Mouse (Mus musculus) CH12.LX (cell line): ENCODE results near the gene Phf21a. TPM values are rescaled to one million over a fixed set of nuclear protein-coding genes. Genes with fewer than 3 reads are reported as not detected.

Experiments used
- DNase-seq: peaks from one replicate; pipeline ENCODE4 v3.0.0-alpha.2; 2013; ENCODE audit errors: extremely low read depth
- H3K27ac ChIP-seq: 2 replicates; pipeline ENCODE4 v1.5.1; 2012; ENCODE audit warnings: low read depth, mild to moderate bottlenecking, control low read depth, moderate library complexity; ENCODE audit not compliant: insufficient read depth
- H3K27me3 ChIP-seq: replicated peaks from 2 replicates; pipeline ENCODE3; 2012; ENCODE audit warnings: inconsistent platforms
- H3K36me3 ChIP-seq, 2 experiments: replicated peaks in 1 of 2; 2 replicates each; pipeline versions ENCODE3 to v1.6.1; 2012; ENCODE audit warnings: inconsistent platforms in 1 of 2, low read length in 1 of 2, mild to moderate bottlenecking in 1 of 2, mixed read lengths in 1 of 2, moderate library complexity in 1 of 2; ENCODE audit not compliant: control insufficient read depth in 1 of 2, insufficient read depth in 1 of 2
- H3K4me1 ChIP-seq, 2 experiments: 2 replicates each; pipeline ENCODE4 v1.6.1; 2012; ENCODE audit warnings: inconsistent platforms in 1 of 2, moderate library complexity in 1 of 2; ENCODE audit not compliant: insufficient read depth in 2 of 2, control insufficient read depth in 1 of 2
- H3K4me2 ChIP-seq: 2 replicates; pipeline ENCODE4 v1.6.1; 2012; ENCODE audit warnings: low read depth, mild to moderate bottlenecking, control low read depth; ENCODE audit not compliant: poor library complexity, insufficient read depth, severe bottlenecking
- H3K4me3 ChIP-seq, 3 experiments: fragments of 150-350 bp in 1 of 3; sonication (generic) in 1 of 3; replicated peaks in 1 of 3; 2 replicates each; pipeline versions ENCODE3 to v1.5.1; 2011 to 2012; ENCODE audit warnings: low read depth in 2 of 3, low read length in 2 of 3, mild to moderate bottlenecking in 2 of 3, moderate library complexity in 2 of 3, control low read depth in 1 of 3, improper control_type of control experiment in 1 of 3, inconsistent platforms in 1 of 3, mixed read lengths in 1 of 3; ENCODE audit not compliant: poor library complexity in 1 of 3
- H3K79me2 ChIP-seq: replicated peaks from 2 replicates; pipeline ENCODE4 v1.6.1; 2012; ENCODE audit warnings: mild to moderate bottlenecking, moderate library complexity; ENCODE audit not compliant: control insufficient read depth, poor library complexity, insufficient read depth, severe bottlenecking; ENCODE audit errors: extremely low read depth
- H3K9ac ChIP-seq: 2 replicates; pipeline ENCODE4 v1.6.1; 2012; ENCODE audit warnings: low read depth, mild to moderate bottlenecking, control low read depth, moderate library complexity; ENCODE audit not compliant: insufficient read depth
- H3K9me3 ChIP-seq: replicated peaks from 2 replicates; pipeline ENCODE3; 2012; ENCODE audit warnings: low read length, inconsistent platforms, mixed read lengths
- BHLHE40 ChIP-seq: IDR thresholded peaks from 2 replicates; pipeline ENCODE4 v1.6.1; 2011; ENCODE audit warnings: mild to moderate bottlenecking, low read depth, low read length, improper control_type of control experiment
- CTCF ChIP-seq, 2 experiments: IDR thresholded peaks in 1 of 2; conservative IDR thresholded peaks in 1 of 2; 2 replicates each; pipeline ENCODE4 v1.5.1; 2011 to 2012; ENCODE audit warnings: low read depth in 2 of 2, low read length in 2 of 2, improper control_type of control experiment in 1 of 2, inconsistent platforms in 1 of 2, mild to moderate bottlenecking in 1 of 2, moderate library complexity in 1 of 2
- E2F4 ChIP-seq: IDR thresholded peaks from 2 replicates; pipeline ENCODE4 v1.6.1; 2011; ENCODE audit warnings: low read depth, low read length, improper control_type of control experiment; ENCODE audit not compliant: insufficient replicate concordance
- EP300 ChIP-seq: IDR thresholded peaks from 2 replicates; pipeline ENCODE4 v1.6.1; 2011; ENCODE audit warnings: low read length, improper control_type of control experiment
- ETS1 ChIP-seq: conservative IDR thresholded peaks from 2 replicates; pipeline ENCODE4 v1.6.1; 2012; ENCODE audit warnings: low read depth, mild to moderate bottlenecking, inconsistent platforms, low read length, improper control_type of control experiment, moderate library complexity
- GABPA ChIP-seq: IDR thresholded peaks from 2 replicates; pipeline ENCODE4 v1.6.1; 2012; ENCODE audit warnings: low read depth, low read length, improper control_type of control experiment, inconsistent platforms; ENCODE audit not compliant: insufficient replicate concordance
- IRF4 ChIP-seq: IDR thresholded peaks from 2 replicates; pipeline ENCODE4 v1.6.1; 2014; ENCODE audit warnings: low read depth, mild to moderate bottlenecking, inconsistent platforms, low read length, improper control_type of control experiment
- JUN ChIP-seq: IDR thresholded peaks from 2 replicates; pipeline ENCODE4 v1.6.1; 2011; ENCODE audit warnings: low read depth, mild to moderate bottlenecking, low read length, improper control_type of control experiment, moderate library complexity; ENCODE audit not compliant: insufficient read depth
- JUND ChIP-seq: conservative IDR thresholded peaks from 2 replicates; pipeline ENCODE4 v1.6.1; 2011; ENCODE audit warnings: low read depth, low read length, improper control_type of control experiment
- KAT2A ChIP-seq: IDR thresholded peaks from 2 replicates; pipeline ENCODE4 v1.6.1; 2012; ENCODE audit warnings: low read length, improper control_type of control experiment, inconsistent platforms; ENCODE audit not compliant: insufficient replicate concordance
- MAFK ChIP-seq: IDR thresholded peaks from 2 replicates; pipeline ENCODE4 v1.6.1; 2011; ENCODE audit warnings: low read length, improper control_type of control experiment; ENCODE audit not compliant: insufficient replicate concordance
- MAX ChIP-seq: IDR thresholded peaks from 2 replicates; pipeline ENCODE4 v1.6.1; 2011; ENCODE audit warnings: low read length, improper control_type of control experiment
- MEF2A ChIP-seq: IDR thresholded peaks from 2 replicates; pipeline ENCODE4 v1.6.1; 2014; ENCODE audit warnings: low read depth, mild to moderate bottlenecking, inconsistent platforms, low read length, improper control_type of control experiment, borderline replicate concordance
- MXI1 ChIP-seq: IDR thresholded peaks from 2 replicates; pipeline ENCODE4 v1.6.1; 2011; ENCODE audit warnings: mild to moderate bottlenecking, low read depth, low read length, improper control_type of control experiment
- MYC ChIP-seq: IDR thresholded peaks from 2 replicates; pipeline ENCODE4 v1.6.1; 2011; ENCODE audit warnings: low read depth, mild to moderate bottlenecking, improper control_type of control experiment, low read length
- NELFE ChIP-seq: IDR thresholded peaks from 2 replicates; pipeline ENCODE4 v1.6.1; 2011; ENCODE audit warnings: low read depth, low read length, improper control_type of control experiment
- PAX5 ChIP-seq: IDR thresholded peaks from 2 replicates; pipeline ENCODE4 v1.6.1; 2012; ENCODE audit warnings: low read length, inconsistent platforms, mixed read lengths
- POLR2A ChIP-seq: IDR thresholded peaks from 2 replicates; pipeline ENCODE4 v1.6.1; 2011; ENCODE audit warnings: low read depth, mild to moderate bottlenecking, improper control_type of control experiment, low read length
- POLR2AphosphoS2 ChIP-seq: IDR thresholded peaks from 2 replicates; pipeline ENCODE4 v1.6.1; 2011; ENCODE audit warnings: low read depth, low read length, improper control_type of control experiment
- RAD21 ChIP-seq: IDR thresholded peaks from 2 replicates; pipeline ENCODE4 v1.6.1; 2011; ENCODE audit warnings: low read depth, mild to moderate bottlenecking, low read length, improper control_type of control experiment, moderate library complexity
- RCOR1 ChIP-seq: conservative IDR thresholded peaks from 2 replicates; pipeline ENCODE4 v1.6.1; 2012; ENCODE audit warnings: low read depth, mild to moderate bottlenecking, inconsistent platforms, low read length, improper control_type of control experiment
- SIN3A ChIP-seq: IDR thresholded peaks from 2 replicates; pipeline ENCODE4 v1.6.1; 2012; ENCODE audit warnings: low read length, improper control_type of control experiment, inconsistent platforms
- SMC3 ChIP-seq: IDR thresholded peaks from 2 replicates; pipeline ENCODE4 v1.6.1; 2011; ENCODE audit warnings: low read depth, low read length, improper control_type of control experiment
- TBP ChIP-seq: conservative IDR thresholded peaks from 2 replicates; pipeline ENCODE4 v1.6.1; 2011; ENCODE audit warnings: low read depth, low read length, improper control_type of control experiment
- TCF12 ChIP-seq: IDR thresholded peaks from 2 replicates; pipeline ENCODE4 v1.6.1; 2014; ENCODE audit warnings: low read depth, mild to moderate bottlenecking, inconsistent platforms, low read length, improper control_type of control experiment
- USF1 ChIP-seq: IDR thresholded peaks from 2 replicates; pipeline ENCODE4 v1.6.1; 2014; ENCODE audit warnings: low read depth, mild to moderate bottlenecking, inconsistent platforms, low read length, improper control_type of control experiment
- USF2 ChIP-seq: conservative IDR thresholded peaks from 2 replicates; pipeline ENCODE4 v1.6.1; 2011; ENCODE audit warnings: low read depth, low read length, improper control_type of control experiment
- ZKSCAN1 ChIP-seq: IDR thresholded peaks from 2 replicates; pipeline ENCODE4 v1.6.1; 2012; ENCODE audit warnings: low read depth, inconsistent platforms, low read length, improper control_type of control experiment, borderline replicate concordance
- ZMIZ1 ChIP-seq: IDR thresholded peaks from 2 replicates; pipeline ENCODE4 v1.6.1; 2012; ENCODE audit warnings: low read depth, mild to moderate bottlenecking, inconsistent platforms, low read length, improper control_type of control experiment
- dilution Hi-C: fragments of 300-500 bp; cut with MboI; formaldehyde crosslinking; loops from 2 replicates; pipeline ENCODE4 v1.14.3; 2020; ENCODE audit warnings: low sequenced_read_pairs; ENCODE audit not compliant: extremely low pct_unique_long_range_greater_than_20kb, extremely low pct_ligation_motif_present
- in situ Hi-C: fragments of 300-500 bp; cut with MboI; formaldehyde crosslinking; loops from 3 replicates; pipeline ENCODE4 v1.14.3; 2019; ENCODE audit warnings: low sequenced_read_pairs, low pct_ligation_motif_present, low pct_unique_long_range_greater_than_20kb, mixed read lengths
- polyA plus RNA-seq: library from polyadenylated mRNA; unstranded; fragments of >175 nt; gene quantifications from 2 replicates; pipeline ENCODE4 v1.2.1, GENCODE M21; 2012; ENCODE audit warnings: low read depth; ENCODE audit not compliant: insufficient read length
- total RNA-seq, 2 experiments: library from RNA; depleted of rRNA; stranded (reverse); fragments of 300-350 nt in 1 of 2; fragments of >200 nt in 1 of 2; gene quantifications; 2 replicates each; pipeline ENCODE4 v1.2.3; 2012 to 2014

Phf21a gene
- total and polyA plus RNA-seq, 3 experiments = 10.2 to 24.5 (median 12.0) TPM

- Histone ChIP-seq H3K9me3 (no peaks in the 10 kb centered on the region), H3K4me2 (peak overlapping the region; percentile 21), H3K4me1 (peaks cover 22 to 56% of the 10 kb centered on the region in 2 experiments), H3K27me3 (no peaks in the 10 kb centered on the region), H3K9ac (peak overlapping the region; percentile 16; the same call in 1 of the 2 replicates), H3K36me3 (peaks cover 55 to 78% of the 10 kb centered on the region in 2 experiments), H3K27ac (peak overlapping the region; percentile 79), H3K4me3 (peak overlapping the region in 2 of 3 experiments; percentile 4 to 46), H3K79me2 (peaks cover 9% of the 10 kb centered on the region)
- TF ChIP-seq MEF2A (peak; percentile 19; the same call in 1 of the 2 replicates), TBP (no peak), ETS1 (peak; percentile 56; the same call in 1 of the 2 replicates), RAD21 (no peak; the same call in none of the 2 replicates), BHLHE40 (no peak), PAX5 (no peak), USF1 (no peak), IRF4 (0 out of 2 replicates have a peak, but pooled peaks have one; percentile 17), TCF12 (no peak), POLR2A (peak; percentile 50; the same call in 1 of the 2 replicates), ZKSCAN1 (no peak), MAFK (no peak), NELFE (0 out of 2 replicates have a peak, but pooled peaks have one; percentile 43), JUND (no peak), MXI1 (peak; percentile 61), SIN3A (peak; percentile 80), SMC3 (0 out of 2 replicates have a peak, but pooled peaks have one; percentile 14), GABPA (no peak), E2F4 (no peak), EP300 (no peak; the same call in 1 of the 2 replicates), MYC (peak; percentile 84), MAX (peak; percentile 74; the same call in 1 of the 2 replicates), JUN (no peak), CTCF (conservative IDR thresholded peaks at IDR 0.05 in 1 of 2, IDR thresholded peaks at IDR 0.05 in 1 of 2; ENCODE audit: low read depth in 2 of 2, low read length in 2 of 2) (peak in 1 of 2 experiments; percentile 22; a peak in 1 of 4 replicates), POLR2AphosphoS2 (no peak), ZMIZ1 (no peak), RCOR1 (no peak), KAT2A (no peak), USF2 (no peak)
- in situ Hi-C loops (no loop called here), dilution Hi-C loops (no loop called here)
- peak; percentile 93 for DNase-seq
Measured at GRCm38 (mm10) chr2:92379783-92380494, 287.0 kb downstream of the Phf21a start.
